Mouse (Mus musculus) heart, postnatal 0 days (tissue): ENCODE data around the gene Cradd. TPM values are rescaled to one million over a fixed set of nuclear protein-coding genes. Genes with fewer than 3 reads are reported as not detected.

Source experiments
- ATAC-seq: fragments of 200-750 bp; cut with Nextera tagmentation; 2 replicates; pipeline ENCODE4 v1.8.0; 2017; ENCODE audit warnings: low read depth, moderate number of reproducible peaks, moderate library complexity; ENCODE audit not compliant: insufficient read depth
- DNase-seq: peaks from one replicate; pipeline ENCODE4 v3.0.0-alpha.2; 2016; ENCODE audit warnings: low spot score
- H3K27ac ChIP-seq: fragments of 300-500 bp; sonication (generic); 2 replicates; pipeline ENCODE4 v1.5.1; 2014; ENCODE audit warnings: low read depth, mild to moderate bottlenecking
- H3K27me3 ChIP-seq: fragments of 300-500 bp; sonication (generic); 2 replicates; pipeline ENCODE4 v1.6.1; 2014; ENCODE audit warnings: low read length, mixed read lengths; ENCODE audit not compliant: control insufficient read depth, insufficient read depth
- H3K36me3 ChIP-seq: fragments of 300-500 bp; sonication (generic); replicated peaks from 2 replicates; pipeline ENCODE4 v1.6.1; 2014; ENCODE audit warnings: low read length, mixed read lengths; ENCODE audit not compliant: control insufficient read depth, insufficient read depth
- H3K4me1 ChIP-seq: fragments of 300-500 bp; sonication (generic); 2 replicates; pipeline ENCODE4 v1.6.1; 2014; ENCODE audit warnings: antibody characterized with exemption; ENCODE audit not compliant: control insufficient read depth, insufficient read depth
- H3K4me2 ChIP-seq: fragments of 300-500 bp; sonication (generic); 2 replicates; pipeline ENCODE4 v1.6.1; 2014; ENCODE audit warnings: low read depth, mild to moderate bottlenecking, low read length, moderate library complexity
- H3K4me3 ChIP-seq: fragments of 300-500 bp; sonication (generic); 2 replicates; pipeline ENCODE4 v1.5.1; 2014; ENCODE audit warnings: low read depth, low read length
- H3K9ac ChIP-seq: fragments of 300-500 bp; sonication (generic); replicated peaks from 2 replicates; pipeline ENCODE4 v1.6.1; 2014; ENCODE audit warnings: low read depth, low read length, mixed read lengths
- H3K9me3 ChIP-seq: fragments of 300-500 bp; sonication (generic); replicated peaks from 2 replicates; pipeline ENCODE4 v1.6.1; 2016; ENCODE audit warnings: low read length; ENCODE audit not compliant: control insufficient read depth
- CTCF ChIP-seq: IDR thresholded peaks from 2 replicates; pipeline ENCODE4 v1.5.1; 2016; ENCODE audit warnings: antibody characterized with exemption, control low read depth, low read depth
- EP300 ChIP-seq: IDR thresholded peaks from 2 replicates; pipeline ENCODE4 v1.6.1; 2016; ENCODE audit warnings: antibody characterized with exemption, low read depth
- WGBS: fragments of 180-500 bp; shearing (Covaris S2); extraction: QIAGEN DNeasy Blood & Tissue Kit; methylation state at CpG from one replicate; pipeline ENCODE4 v1.1.7; 2014; 5-methylcytosine and 5-hydroxymethylcytosine counted together
- polyA plus RNA-seq: library from polyadenylated mRNA; unstranded; fragments of >200 nt; fragmentation: Nextera tagmentation; extraction: Ambion mirVana; gene quantifications from 2 replicates; pipeline ENCODE4 v1.2.1, GENCODE M21; 2015
- total RNA-seq: library from RNA; depleted of rRNA; stranded (reverse); fragments of >200 nt; gene quantifications from 2 replicates; pipeline ENCODE4 v1.2.3, GENCODE M21; 2014; ENCODE audit warnings: low replicate concordance

Gene Cradd
- total and polyA plus RNA-seq, 2 experiments from 2014 or later: 12.2 to 21.1 TPM

DNA sequence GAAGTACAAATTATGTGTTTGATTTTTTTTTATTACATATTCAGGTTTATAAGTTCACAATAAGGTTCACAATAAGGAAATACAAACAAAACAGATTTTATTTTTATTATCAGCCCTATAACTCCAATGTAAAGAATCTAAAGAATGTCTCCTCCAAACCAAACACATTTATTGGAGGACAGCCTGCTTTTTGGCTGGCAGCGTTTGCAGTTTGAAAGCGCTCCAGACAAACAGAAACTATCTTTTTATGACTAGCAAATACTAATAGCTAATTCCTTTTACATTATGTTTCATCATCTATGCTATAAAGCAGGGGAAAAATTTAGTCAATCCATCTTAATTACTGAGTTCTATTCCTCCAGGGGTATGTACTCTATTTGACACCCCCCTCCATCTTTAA is 77.2 kb downstream of the Cradd start:
- WGBS: 51% methylated on average over 2 of the region's 2 CpGs
- ATAC-seq: no peak

DNA sequence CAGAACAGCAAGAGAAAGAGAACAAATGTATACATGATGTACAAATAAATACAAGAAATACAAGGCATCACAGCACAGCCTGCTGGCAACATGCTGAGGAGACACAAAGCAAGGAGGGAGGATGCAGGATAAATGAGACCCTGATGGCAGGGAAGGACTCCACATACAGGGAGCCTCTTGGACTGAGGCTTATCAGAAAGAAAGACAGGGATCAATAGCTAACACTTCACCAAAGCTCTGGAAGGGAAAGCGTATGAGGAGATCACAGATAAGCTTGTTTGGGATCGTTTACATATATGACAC is 78.3 kb downstream of the Cradd start:
- Histone ChIP-seq H3K4me3 (no peak overlapping the region), H3K4me2 (no peak overlapping the region), H3K27me3 (no peaks in the 10 kb centered on the region), H3K36me3 (no peaks in the 10 kb centered on the region), H3K9ac (no peak overlapping the region), H3K9me3 (no peaks in the 10 kb centered on the region), H3K27ac (no peak overlapping the region), H3K4me1 (0 out of 2 replicates have a peak, but pooled peaks cover 5% of the 10 kb centered on the region)
- WGBS: 64% methylated on average over 2 of the region's 2 CpGs
- no peak for ATAC-seq
- no peak for DNase-seq
- no peak for TF ChIP-seq EP300
- peak; percentile 47 for TF ChIP-seq CTCF

More for the DNA sequence above, 77.2 kb downstream of the Cradd start:
- Histone ChIP-seq H3K27me3 (no peaks in the 10 kb centered on the region), H3K36me3 (no peaks in the 10 kb centered on the region), H3K9ac (no peak overlapping the region), H3K4me3 (no peak overlapping the region), H3K9me3 (no peaks in the 10 kb centered on the region), H3K4me1 (0 out of 2 replicates have a peak, but pooled peaks cover 5% of the 10 kb centered on the region), H3K27ac (no peak overlapping the region), H3K4me2 (no peak overlapping the region)
- no peak for DNase-seq
- TF ChIP-seq EP300: no peak

DNA sequence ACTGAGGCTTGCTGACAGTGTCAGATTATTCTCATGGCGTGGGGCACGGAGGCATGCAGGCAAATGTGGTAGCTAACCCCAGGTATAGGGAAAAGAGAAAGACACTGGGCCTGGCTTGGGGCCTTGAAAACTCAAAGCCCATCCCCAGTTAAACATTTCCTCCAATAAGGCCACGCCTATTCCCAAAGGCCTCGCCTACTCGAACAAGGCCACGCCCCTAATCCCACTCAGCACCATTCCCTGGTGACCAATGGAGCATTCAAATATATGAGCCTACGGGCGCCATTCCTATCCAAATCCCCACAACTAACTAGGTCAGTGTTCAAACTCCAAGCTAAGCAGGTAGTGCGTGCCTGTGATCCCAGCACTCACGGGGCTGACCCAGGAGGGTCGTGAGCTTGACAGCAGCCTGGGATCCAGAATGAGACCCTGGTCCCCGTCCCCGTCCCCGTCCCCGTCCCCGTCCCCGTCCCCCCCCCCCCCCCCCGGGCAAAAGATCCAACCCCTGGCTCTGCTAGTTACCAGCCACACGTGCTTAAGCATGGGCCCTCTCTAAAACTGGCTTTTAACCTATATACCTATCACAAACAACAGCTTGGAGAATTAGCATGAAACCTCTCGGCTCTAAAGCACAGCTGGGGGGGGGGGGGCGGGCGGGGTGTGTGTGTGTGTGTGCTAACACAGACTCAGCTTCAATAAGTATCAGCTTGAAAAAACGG is 78.8 kb downstream of the Cradd start:
- H3K4me1 ChIP-seq: 0 out of 2 replicates have a peak, but pooled peaks cover 5% of the 10 kb centered on the region
- no peak overlapping the region for H3K27ac ChIP-seq
- H3K9ac ChIP-seq: no peak overlapping the region
- H3K4me3 ChIP-seq: no peak overlapping the region
- WGBS: 65% methylated on average over 21 of the region's 23 CpGs
- no peaks in the 10 kb centered on the region for H3K36me3 ChIP-seq
- H3K27me3 ChIP-seq: no peaks in the 10 kb centered on the region
- H3K9me3 ChIP-seq: no peaks in the 10 kb centered on the region
- TF ChIP-seq EP300 (no peak), CTCF (no peak)
- H3K4me2 ChIP-seq: no peak overlapping the region
- no peak for DNase-seq
- ATAC-seq: no peak

DNA sequence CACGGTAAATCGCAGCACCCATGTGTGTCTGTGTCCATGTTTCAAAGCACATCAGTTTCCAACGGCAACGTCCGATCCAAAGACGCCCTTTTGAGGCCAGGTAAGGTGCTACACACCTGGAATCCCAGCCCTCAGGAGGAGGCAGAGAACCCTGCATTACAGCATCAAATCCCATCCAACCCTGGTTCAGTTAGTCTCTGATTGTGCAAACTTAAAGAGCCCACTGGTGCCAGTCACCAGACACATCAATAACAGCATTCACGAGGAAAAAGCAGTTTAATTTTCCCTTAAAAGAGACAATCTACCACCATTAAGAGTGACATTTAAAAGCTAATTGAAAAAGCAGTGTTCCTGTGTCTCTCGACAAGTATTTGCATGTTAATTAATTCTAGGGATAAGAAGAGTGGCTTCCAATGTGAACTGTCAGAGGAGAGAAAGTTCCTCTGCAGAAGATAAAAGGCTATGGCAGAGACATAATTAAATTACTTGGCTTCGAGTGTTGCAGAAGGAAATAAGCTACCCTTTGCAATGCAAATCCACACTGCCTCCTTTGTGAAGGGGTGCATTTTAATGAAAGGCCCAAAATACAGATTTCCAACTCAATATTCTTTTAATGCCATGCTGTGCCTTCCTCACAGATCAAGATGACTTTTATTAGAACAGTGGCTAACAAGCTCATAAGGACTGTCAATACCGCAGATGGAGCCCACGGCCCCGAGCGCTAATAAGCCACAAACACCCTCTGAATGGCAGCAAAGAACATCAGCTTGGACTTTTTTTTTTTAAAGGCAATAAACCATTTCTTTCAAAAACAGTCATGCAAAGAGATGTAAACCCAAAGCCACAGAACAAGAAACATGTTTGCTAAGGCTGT is 84.5 kb downstream of the Cradd start:
- 80% methylated on average over 13 of the region's 13 CpGs for WGBS
- DNase-seq (no peak), ATAC-seq (no peak)
- H3K36me3 ChIP-seq: no peaks in the 10 kb centered on the region
- no peaks in the 10 kb centered on the region for H3K9me3 ChIP-seq
- H3K27ac ChIP-seq: no peak overlapping the region
- H3K9ac ChIP-seq: no peak overlapping the region
- TF ChIP-seq EP300: no peak
- TF ChIP-seq CTCF: no peak
- H3K4me3 ChIP-seq: no peak overlapping the region
- no peak overlapping the region for H3K4me2 ChIP-seq
- no peaks in the 10 kb centered on the region for H3K27me3 ChIP-seq
- peaks cover 22% of the 10 kb centered on the region for H3K4me1 ChIP-seq

DNA sequence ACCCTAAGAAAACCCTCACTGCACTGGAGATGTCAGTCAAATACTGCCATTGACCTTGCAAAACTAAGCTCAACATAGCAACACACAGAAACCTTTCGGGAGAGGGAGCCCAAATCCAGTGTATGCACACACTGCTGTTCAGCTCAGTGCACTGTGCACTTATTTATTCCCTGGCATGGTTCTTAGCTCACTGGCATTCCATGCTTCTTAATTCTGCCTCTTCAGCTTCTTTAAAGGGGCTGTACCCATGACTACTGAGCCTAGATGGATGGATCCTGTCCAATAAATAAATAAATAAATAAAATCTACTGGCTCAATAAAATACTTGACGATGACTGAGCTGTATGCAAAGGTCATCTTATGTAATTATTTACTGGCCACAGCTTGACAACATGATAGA is 85.3 kb downstream of the Cradd start:
- H3K4me3 ChIP-seq: no peak overlapping the region
- no peak for TF ChIP-seq CTCF
- no peak for TF ChIP-seq EP300
- H3K9me3 ChIP-seq: no peaks in the 10 kb centered on the region
- H3K9ac ChIP-seq: no peak overlapping the region
- H3K4me2 ChIP-seq: no peak overlapping the region
- no peaks in the 10 kb centered on the region for H3K27me3 ChIP-seq
- DNase-seq (no peak), ATAC-seq (no peak)
- WGBS: 90% methylated on average over 2 of the region's 2 CpGs
- no peak overlapping the region for H3K27ac ChIP-seq
- H3K4me1 ChIP-seq: peaks cover 28% of the 10 kb centered on the region
- H3K36me3 ChIP-seq: no peaks in the 10 kb centered on the region
